Mouse (Mus musculus) layer of hippocampus, postnatal 14 days (tissue): ENCODE data around the gene Ceacam9. TPM values are rescaled to one million over a fixed set of nuclear protein-coding genes. Genes with fewer than 3 reads are reported as not detected.
"Not testable (repeated sequence)": the region's sequence is repeated elsewhere in the genome, so short reads cannot be mapped to it uniquely, and the experiment has no call there.

Source experiments
- DNase-seq, 2 experiments: peaks; one replicate each; pipeline ENCODE4 v3.0.0; 2021 to 2022; ENCODE audit warnings: low spot score in 2 of 2, mixed read lengths in 1 of 2
- long read RNA-seq, 2 experiments: library from polyadenylated mRNA; stranded (forward); transcript quantifications; one replicate each; pipeline ENCODE4 v2.0.0; 2021
- total RNA-seq, 2 experiments: library from RNA; stranded (reverse); gene quantifications; 2 replicates each; pipeline ENCODE4 v1.2.3; 2021

Gene Ceacam9
- total RNA-seq: not detected
- long read RNA-seq, experiment 1: 0 reads
- long read RNA-seq, experiment 2: 0 reads

GRCm38 (mm10) chr7:16721629-16722028 is at the start of gene Ceacam9:
Gene Ceacam9 (plus strand): TSS chr7:16721929.
- no peak for DNase-seq

- DNase-seq: no peak
These were observed 47.9 kb upstream of the Ceacam9 start for GRCm38 (mm10) chr7:16673823-16674222.

- not testable (repeated sequence) for DNase-seq
These were observed 47.0 kb upstream of the Ceacam9 start for GRCm38 (mm10) chr7:16674699-16675098.

GRCm38 (mm10) chr7:16675605-16676004 is 46.1 kb upstream of the Ceacam9 start, which contains the start of gene Ceacam15:
Gene Ceacam15 (minus strand): TSS chr7:16675705.
- DNase-seq: no peak

GRCm38 (mm10) chr7:16680194-16680593 is 41.5 kb upstream of the Ceacam9 start:
- DNase-seq: not testable (repeated sequence)

- no peak for DNase-seq
These were observed 32.5 kb upstream of the Ceacam9 start for GRCm38 (mm10) chr7:16689196-16689595.

GRCm38 (mm10) chr7:16695025-16695424 is 26.7 kb upstream of the Ceacam9 start:
- DNase-seq: peak; percentile 26 to 50

- DNase-seq: no peak
These were observed 22.7 kb upstream of the Ceacam9 start for GRCm38 (mm10) chr7:16699042-16699441.

GRCm38 (mm10) chr7:16700583-16700982 is 21.1 kb upstream of the Ceacam9 start:
- DNase-seq: no peak

- peak in 1 of 2 experiments; percentile 27 for DNase-seq
These were observed 15.3 kb upstream of the Ceacam9 start for GRCm38 (mm10) chr7:16706385-16706784.

- DNase-seq: no peak
These were observed 13.5 kb upstream of the Ceacam9 start for GRCm38 (mm10) chr7:16708244-16708643.

- no peak for DNase-seq
These were observed 11.1 kb upstream of the Ceacam9 start for GRCm38 (mm10) chr7:16710604-16711003.

GRCm38 (mm10) chr7:16712633-16713415 is 8.9 kb upstream of the Ceacam9 start:
- DNase-seq: no peak

- not testable (repeated sequence) for DNase-seq
These were observed 5.1 kb upstream of the Ceacam9 start for GRCm38 (mm10) chr7:16716456-16717152.

GRCm38 (mm10) chr7:16722490-16722889 is 761 bp downstream of the Ceacam9 start:
- DNase-seq: not testable (repeated sequence)

- peak; percentile 72 for DNase-seq
These were observed 7.0 kb downstream of the Ceacam9 start for GRCm38 (mm10) chr7:16728596-16729348.

- not testable (repeated sequence) for DNase-seq
These were observed 7.8 kb downstream of the Ceacam9 start for GRCm38 (mm10) chr7:16729563-16729962.

GRCm38 (mm10) chr7:16730791-16731190 is 9.1 kb downstream of the Ceacam9 start:
- no peak for DNase-seq

GRCm38 (mm10) chr7:16731893-16732422 is 10.2 kb downstream of the Ceacam9 start:
- DNase-seq: no peak

GRCm38 (mm10) chr7:16737606-16738072 is 15.9 kb downstream of the Ceacam9 start:
- DNase-seq: no peak
